Mouse (Mus musculus): Measurements from ENCODE around the gene Atp11b. TPM values are rescaled to one million over a fixed set of nuclear protein-coding genes. Genes with fewer than 3 reads are reported as not detected.

Gene Atp11b
- polyA plus RNA-seq (2014; fragmentation: Illumina TruSeq; extraction: RNeasy Lipid Tissue Mini Kit (QIAGEN cat#74804); ENCODE audit: low read depth, low replicate concordance): 586 TPM

GRCm38 (mm10) chr3:35753825-35754767 lies at the start of gene Atp11b:
TSS of gene Atp11b (plus strand) at chr3:35754106.

Other genes starting within 250 kb of the Atp11b start
- gene Dcun1d1, start 183.3 kb downstream of the Atp11b start, polyA plus RNA-seq (2014; fragmentation: Illumina TruSeq; extraction: RNeasy Lipid Tissue Mini Kit (QIAGEN cat#74804); ENCODE audit: low read depth, low replicate concordance): 286 TPM
- gene Mccc1, start 246.6 kb downstream of the Atp11b start, polyA plus RNA-seq (2014; fragmentation: Illumina TruSeq; extraction: RNeasy Lipid Tissue Mini Kit (QIAGEN cat#74804); ENCODE audit: low read depth, low replicate concordance): 47.6 TPM

Data from sigmoid colon, adult 10 weeks (tissue).